In genomic region chr15:8632361-8632760, GRCm38 (mm10) we compare ENCODE assay signal across 12 mouse cellular contexts.
DNase-seq lines count a peak whose midpoint lies in the region; ATAC-seq and TF ChIP-seq lines count a peak whose summit lies in the region.
"Had no signal": no experiment of that assay in that cellular context is flagged by ENCODE, and none has a peak within 500 bp of the region (broad histone marks: within the 10 kb centered on the region; RNA-seq: fewer than 3 reads in every experiment).

No protein-coding gene starts in this region.

- H3K9ac ChIP-seq in forebrain, postnatal 0 days = no peak overlapping the region
- H3K9ac ChIP-seq in midbrain, embryonic 11.5 days (ENCODE audit: low read length) = no peak overlapping the region
- H3K9ac ChIP-seq: liver, embryonic 15.5 days had no signal

- ATAC-seq in forebrain, postnatal 0 days = peak; percentile 49
- ATAC-seq in midbrain, embryonic 11.5 days (ENCODE audit: low FRiP score) = peak; percentile 77
- ATAC-seq: inflammation-experienced regulatory T-cells, adult 6 months had no signal

- TF ChIP-seq POLR2A in lung, adult 2 months (IDR thresholded peaks at IDR 0.05; ENCODE audit: borderline replicate concordance, extremely low read depth, low read depth, low read length) = no peak

- H3K27me3 ChIP-seq in forebrain, postnatal 0 days (ENCODE audit: insufficient read depth, low read length) = no peaks in the 10 kb centered on the region
- peaks cover 14% of the 10 kb centered on the region for H3K27me3 ChIP-seq in midbrain, embryonic 11.5 days (ENCODE audit: control insufficient read depth, insufficient read depth, low read length)

- H3K4me3 ChIP-seq in forebrain, postnatal 0 days (ENCODE audit: low read depth, low read length) = no peak overlapping the region
- no peak overlapping the region for H3K4me3 ChIP-seq in midbrain, embryonic 11.5 days (ENCODE audit: low read depth, low read length)
- no peak overlapping the region for H3K4me3 ChIP-seq in lung, adult 2 months (replicated peaks; ENCODE audit: extremely low read depth, low read depth, low read length)
- H3K4me3 ChIP-seq: liver, embryonic 15.5 days had no signal

- no peak for TF ChIP-seq CTCF in forebrain, postnatal 0 days (IDR thresholded peaks at IDR 0.05; ENCODE audit: low read depth)
- TF ChIP-seq CTCF in lung, adult 2 months (IDR thresholded peaks at IDR 0.05; ENCODE audit: insufficient read depth, low read length) = no peak

- no peaks in the 10 kb centered on the region for H3K36me3 ChIP-seq in forebrain, postnatal 0 days (ENCODE audit: insufficient read depth)
- H3K36me3 ChIP-seq in midbrain, embryonic 11.5 days (ENCODE audit: control insufficient read depth, insufficient read depth, low read length) = 0 out of 2 replicates have a peak, but pooled peaks cover 2% of the 10 kb centered on the region
- H3K36me3 ChIP-seq: liver, embryonic 15.5 days had no signal

- H3K4me2 ChIP-seq in forebrain, postnatal 0 days (ENCODE audit: low read depth) = no peak overlapping the region
- no peak overlapping the region for H3K4me2 ChIP-seq in midbrain, embryonic 11.5 days
- H3K4me2 ChIP-seq: liver, embryonic 15.5 days had no signal

- H3K27ac ChIP-seq in forebrain, postnatal 0 days (ENCODE audit: low read depth, low read length) = no peak overlapping the region
- H3K27ac ChIP-seq in midbrain, embryonic 11.5 days (ENCODE audit: low read depth, low read length) = peak overlapping the region; percentile 14; the same call in 1 of the 2 replicates
- H3K27ac ChIP-seq: liver, embryonic 15.5 days had no signal

- H3K4me1 ChIP-seq in forebrain, postnatal 0 days (ENCODE audit: insufficient read depth) = peaks cover 4% of the 10 kb centered on the region; the same call in 1 of the 2 replicates
- peaks cover 14% of the 10 kb centered on the region for H3K4me1 ChIP-seq in midbrain, embryonic 11.5 days (ENCODE audit: control insufficient read depth, insufficient read depth, low read length)
- H3K4me1 ChIP-seq in lung, adult 2 months (ENCODE audit: control insufficient read depth, insufficient read depth, low read length) = no peaks in the 10 kb centered on the region

- peak; percentile 40 to 46 for DNase-seq in right cerebral cortex, postnatal 10 days (ENCODE audit: low spot score in 2 of 2)
- no peak for DNase-seq in right cerebral cortex, postnatal 4 days
- peak; percentile 52 for DNase-seq in forebrain, postnatal 0 days
- peak; percentile 93 for DNase-seq in midbrain, embryonic 11.5 days (ENCODE audit: low spot score, missing footprints)
- DNase-seq in lung, adult 2 months = no peak
- no peak for DNase-seq in adrenal gland, adult 18-20 months (ENCODE audit: low spot score in 2 of 2)
- no peak for DNase-seq in lung, postnatal 14 days
- DNase-seq: gastrocnemius, postnatal 25 days; layer of hippocampus, adult 9-11 months; thymus, adult 2 months had no signal

- WGBS in forebrain, postnatal 0 days = 9% methylated on average over 10 of the region's 10 CpGs
- WGBS in midbrain, embryonic 11.5 days = 8% methylated on average over 10 of the region's 10 CpGs
- WGBS in lung, adult 2 months = 50% methylated on average over 10 of the region's 10 CpGs

- H3K9me3 ChIP-seq in forebrain, postnatal 0 days (ENCODE audit: low read length) = no peaks in the 10 kb centered on the region
- H3K9me3 ChIP-seq in midbrain, embryonic 11.5 days (ENCODE audit: control insufficient read depth, low read length) = no peaks in the 10 kb centered on the region
- H3K9me3 ChIP-seq: liver, embryonic 15.5 days had no signal

Comparison
In these comparisons a context has a peak if more than half of its experiments do, and no peak if none do; other contexts are left out.
1. DNase-seq: peak in right cerebral cortex, postnatal 10 days (2 of 2), forebrain, postnatal 0 days (single experiment) and midbrain, embryonic 11.5 days (single experiment); none in right cerebral cortex, postnatal 4 days (single experiment), lung, adult 2 months (single experiment), adrenal gland, adult 18-20 months (0 of 2) and lung, postnatal 14 days (single experiment).